Mouse (Mus musculus) spleen, adult 2 months (tissue): ENCODE results near the gene Ccnq. TPM values are rescaled to one million over a fixed set of nuclear protein-coding genes. Genes with fewer than 3 reads are reported as not detected.
A peak's percentile ranks its signal among the peaks of the same experiment; 100 is the strongest.

Experiments used
- DNase-seq, 2 experiments: peaks; one replicate each; pipeline versions ENCODE4 v3.0.0 to v3.0.0-alpha.2; 2012 to 2021; ENCODE audit warnings: low spot score in 2 of 2, low read depth in 1 of 2
- H3K27ac ChIP-seq: fragments of 200-500 bp; 2 replicates; pipeline ENCODE4 v1.5.1; 2012; ENCODE audit warnings: low read length, inconsistent platforms; ENCODE audit not compliant: insufficient read depth
- H3K27me3 ChIP-seq: fragments of 200-500 bp; 2 replicates; pipeline ENCODE4 v1.6.1; 2012; ENCODE audit warnings: mild to moderate bottlenecking, moderate library complexity, low read length, inconsistent platforms; ENCODE audit not compliant: control insufficient read depth, insufficient read depth
- H3K36me3 ChIP-seq: fragments of 200-500 bp; 2 replicates; pipeline ENCODE4 v1.6.1; 2012; ENCODE audit warnings: mild to moderate bottlenecking, low read length, inconsistent platforms; ENCODE audit not compliant: control insufficient read depth, insufficient read depth
- H3K4me1 ChIP-seq: fragments of 200-500 bp; 2 replicates; pipeline ENCODE4 v1.6.1; 2011; ENCODE audit warnings: inconsistent platforms; ENCODE audit not compliant: control insufficient read depth, insufficient read depth, insufficient read length
- H3K4me3 ChIP-seq: fragments of 200-500 bp; 2 replicates; pipeline ENCODE4 v1.5.1; 2011; ENCODE audit warnings: mild to moderate bottlenecking, inconsistent platforms; ENCODE audit not compliant: insufficient read depth, insufficient read length; ENCODE audit errors: extremely low read depth
- CTCF ChIP-seq: fragments of 200-500 bp; IDR thresholded peaks from 2 replicates; pipeline ENCODE4 v1.5.1; 2011; ENCODE audit warnings: mild to moderate bottlenecking, inconsistent platforms; ENCODE audit not compliant: insufficient read depth, insufficient read length, insufficient replicate concordance; ENCODE audit errors: extremely low read depth
- POLR2A ChIP-seq: fragments of 200-500 bp; IDR thresholded peaks from 2 replicates; pipeline ENCODE4 v1.6.1; 2011; ENCODE audit warnings: low read depth, low read length, inconsistent platforms
- WGBS: fragments of 180-500 bp; shearing (Covaris S2); methylation state at CpG from one replicate; pipeline ENCODE4 v1.1.7; 2018; 5-methylcytosine and 5-hydroxymethylcytosine counted together
- polyA plus RNA-seq: library from polyadenylated mRNA; depleted of rRNA; stranded (reverse); fragments of >200 nt; gene quantifications from 2 replicates; pipeline ENCODE4 v1.2.3, GENCODE M21; 2012

Ccnq gene
- polyA plus RNA-seq, 1 experiment: 38.0 TPM

DNA sequence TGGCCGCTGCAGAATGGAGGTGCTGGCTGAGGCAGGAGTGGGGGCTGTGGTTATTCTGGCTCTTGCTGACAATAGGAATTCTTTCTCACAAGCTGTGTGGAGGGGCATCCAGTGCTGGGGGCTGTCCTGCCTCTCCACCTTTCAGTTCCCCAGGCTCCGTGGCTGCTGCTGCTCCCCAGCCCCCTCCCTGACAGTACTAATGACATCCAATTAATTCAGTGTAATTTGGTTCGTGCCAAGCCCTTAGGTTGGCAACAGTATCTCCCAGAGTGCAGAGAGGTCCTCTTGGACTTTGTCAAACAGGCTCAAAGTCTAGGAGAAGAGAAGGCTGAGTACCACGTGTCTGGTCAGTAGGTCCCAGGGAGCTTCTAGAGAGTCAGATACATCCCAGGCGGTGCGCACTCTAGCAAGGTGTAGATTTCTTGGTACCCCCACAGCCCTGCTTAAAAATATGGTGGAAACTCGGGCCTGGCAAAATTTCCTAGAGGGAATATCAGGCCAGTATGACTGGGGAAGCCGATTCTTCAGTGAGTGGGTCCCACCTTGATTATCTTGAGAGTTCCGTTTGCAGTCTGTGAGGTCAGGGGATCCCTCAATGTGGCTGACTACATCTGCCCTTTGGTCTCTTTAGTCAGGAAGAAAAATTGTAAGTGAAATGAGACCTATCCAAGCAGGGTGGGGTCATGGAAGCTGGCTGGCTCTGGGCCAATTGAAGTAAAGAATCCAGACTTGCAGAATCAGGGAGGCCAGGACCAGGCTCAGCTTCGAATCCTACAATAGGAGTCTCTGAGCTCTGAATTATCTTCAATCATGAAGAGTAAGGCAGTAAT is 26.5 kb upstream of the Ccnq start:
- WGBS: 89% methylated on average over 10 of the region's 10 CpGs
- Histone ChIP-seq H3K27ac (no peak overlapping the region), H3K4me3 (no peak overlapping the region), H3K27me3 (no peaks in the 10 kb centered on the region), H3K36me3 (no peaks in the 10 kb centered on the region), H3K4me1 (no peaks in the 10 kb centered on the region; the same call in 1 of the 2 replicates)
- DNase-seq: no peak
- no peak for TF ChIP-seq POLR2A
- no peak for TF ChIP-seq CTCF

DNA sequence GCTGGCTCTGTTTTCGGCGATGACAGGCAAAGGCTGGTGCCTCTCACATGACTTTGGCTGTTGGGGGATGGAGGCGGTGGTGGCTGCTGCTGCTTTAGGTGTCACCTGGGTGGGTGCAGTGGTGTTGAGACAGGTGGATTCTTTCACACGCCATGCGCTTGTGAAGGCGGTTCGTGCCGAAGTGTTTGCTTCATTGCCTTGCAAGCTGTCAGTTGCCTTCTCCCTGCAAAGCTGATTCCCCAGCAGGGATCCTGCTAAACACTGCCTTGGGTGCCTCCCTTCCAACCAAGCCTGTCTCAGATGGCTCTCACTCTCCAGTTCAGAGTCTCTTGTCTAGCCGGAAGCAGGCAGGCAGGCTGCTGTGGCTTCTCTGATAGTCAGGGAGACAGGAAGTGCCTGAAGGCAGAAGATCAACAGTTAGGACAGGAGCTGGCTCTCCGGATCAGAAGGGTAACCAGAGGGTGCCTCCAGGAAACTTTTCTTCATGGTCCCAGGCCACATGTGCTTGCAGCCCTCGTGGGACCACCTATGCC is 20.3 kb upstream of the Ccnq start:
- Histone ChIP-seq H3K36me3 (no peaks in the 10 kb centered on the region), H3K4me1 (peaks cover 6% of the 10 kb centered on the region; the same call in 1 of the 2 replicates), H3K27ac (peak overlapping the region; percentile 64), H3K4me3 (peak overlapping the region; percentile 10; the same call in 1 of the 2 replicates), H3K27me3 (no peaks in the 10 kb centered on the region)
- no peak for DNase-seq
- TF ChIP-seq CTCF (no peak), POLR2A (no peak)
- WGBS: 37% methylated on average over 11 of the region's 11 CpGs

DNA sequence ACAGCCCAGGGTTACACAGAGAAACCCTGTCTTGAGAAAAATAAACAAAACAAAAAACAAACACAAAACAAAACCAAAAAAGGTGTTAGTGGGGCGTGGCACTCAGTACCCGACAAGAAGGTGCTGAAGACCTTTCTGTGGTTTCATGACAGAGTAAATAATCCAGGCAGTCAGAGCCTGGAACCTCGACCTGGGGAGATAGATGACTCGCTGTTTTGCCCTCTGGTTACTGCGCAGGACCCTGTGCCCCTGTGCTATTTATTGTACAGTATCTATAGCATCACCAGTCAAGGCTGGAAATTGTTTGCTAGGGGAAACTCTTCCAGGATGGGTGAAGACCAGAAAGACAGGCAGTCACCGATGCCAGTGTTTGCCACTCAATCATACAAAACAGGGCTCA is 18.9 kb upstream of the Ccnq start:
- H3K36me3 ChIP-seq: no peaks in the 10 kb centered on the region
- H3K27me3 ChIP-seq: no peaks in the 10 kb centered on the region
- WGBS: 65% methylated on average over 6 of the region's 6 CpGs
- no peak overlapping the region for H3K27ac ChIP-seq
- H3K4me1 ChIP-seq: peaks cover 10% of the 10 kb centered on the region; the same call in 1 of the 2 replicates
- no peak overlapping the region for H3K4me3 ChIP-seq
- no peak for TF ChIP-seq CTCF
- TF ChIP-seq POLR2A: no peak
- no peak for DNase-seq

DNA sequence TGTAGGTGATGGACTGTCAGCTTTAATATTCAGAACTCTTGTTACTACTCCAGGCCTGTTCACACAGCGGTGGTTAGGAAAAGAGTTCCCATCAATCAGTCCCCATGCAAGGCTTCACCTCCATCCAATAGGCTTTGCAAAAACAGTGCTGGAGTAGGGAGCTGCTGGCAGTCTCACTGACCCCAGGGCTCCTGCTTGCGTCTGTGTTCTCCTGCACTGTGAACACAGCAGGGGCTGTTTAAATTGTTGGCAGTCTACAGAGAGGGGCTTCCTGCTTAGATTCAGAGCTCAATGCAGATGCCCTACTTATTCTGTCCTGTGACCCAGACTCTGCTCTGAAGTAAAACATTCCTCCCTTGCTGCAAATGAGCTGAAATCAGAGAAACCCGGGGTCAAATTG is 17.2 kb upstream of the Ccnq start:
- no peak for TF ChIP-seq POLR2A
- no peak for TF ChIP-seq CTCF
- Histone ChIP-seq H3K4me3 (no peak overlapping the region), H3K4me1 (peaks cover 10% of the 10 kb centered on the region; the same call in 1 of the 2 replicates), H3K36me3 (no peaks in the 10 kb centered on the region), H3K27ac (no peak overlapping the region), H3K27me3 (no peaks in the 10 kb centered on the region)
- 93% methylated on average over 3 of the region's 3 CpGs for WGBS
- no peak for DNase-seq

DNA sequence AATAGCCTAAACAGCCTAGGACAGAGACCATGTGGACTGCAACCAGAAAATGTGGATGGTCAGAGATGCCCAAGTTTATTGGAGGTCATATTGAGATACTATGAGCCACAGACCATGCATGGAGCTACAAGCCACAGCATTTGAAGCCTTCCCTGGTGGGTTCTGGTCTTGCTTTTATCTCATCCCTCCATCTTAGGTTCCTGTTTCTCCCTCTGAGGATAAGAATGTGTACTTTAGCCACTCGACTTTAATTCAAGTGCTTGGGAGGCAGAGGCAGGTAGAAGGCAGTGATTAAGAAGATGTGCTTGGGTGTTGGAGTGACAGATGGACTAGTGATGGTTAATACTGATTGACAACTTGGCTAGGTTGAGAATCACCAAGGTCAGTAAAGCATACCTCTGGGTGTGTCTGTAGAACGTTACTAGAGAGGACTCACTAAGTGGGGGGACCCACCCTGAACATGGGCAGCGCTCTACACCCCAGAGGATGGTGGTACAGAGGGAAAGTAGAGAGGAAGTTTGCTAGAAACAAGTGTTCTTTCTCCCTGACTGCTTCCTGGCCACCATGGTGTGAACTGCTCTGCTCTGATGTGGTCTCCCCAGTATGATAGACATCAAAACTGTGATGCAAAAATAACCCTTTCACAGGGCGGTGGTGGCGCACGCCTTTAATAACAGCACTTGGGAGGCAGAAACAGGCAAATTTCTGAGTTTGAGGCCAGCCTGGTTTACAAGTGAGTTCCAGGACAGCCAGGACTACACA is 14.7 kb upstream of the Ccnq start:
- WGBS: 47% methylated on average over 6 of the region's 6 CpGs
- Histone ChIP-seq H3K27ac (no peak overlapping the region), H3K4me1 (0 out of 2 replicates have a peak, but pooled peaks cover 5% of the 10 kb centered on the region), H3K4me3 (no peak overlapping the region), H3K27me3 (no peaks in the 10 kb centered on the region), H3K36me3 (no peaks in the 10 kb centered on the region)
- DNase-seq: peak in 1 of 2 experiments; percentile 19
- TF ChIP-seq POLR2A: no peak
- TF ChIP-seq CTCF: no peak

DNA sequence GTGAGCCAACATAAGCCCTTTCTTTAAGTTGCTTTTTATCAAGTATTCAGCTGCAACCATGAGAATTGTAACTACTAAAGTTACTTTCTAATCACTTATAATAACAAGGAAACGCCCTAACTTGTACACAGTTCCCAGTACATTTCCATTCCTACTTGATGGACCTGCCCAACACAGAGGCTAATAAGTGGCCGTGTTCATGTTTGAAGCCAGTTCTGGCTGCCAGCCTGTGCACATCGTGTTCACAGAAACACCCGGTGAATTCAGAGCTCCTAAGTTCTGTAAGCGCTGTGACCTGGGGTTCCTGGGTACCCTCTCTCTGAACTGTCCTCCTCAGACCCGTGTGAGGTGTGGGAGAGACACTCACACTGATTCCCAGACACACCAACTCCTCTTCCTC is 13.3 kb upstream of the Ccnq start:
- DNase-seq: no peak
- TF ChIP-seq POLR2A: no peak
- TF ChIP-seq CTCF: no peak
- H3K27me3 ChIP-seq: no peaks in the 10 kb centered on the region
- no peak overlapping the region for H3K4me3 ChIP-seq
- H3K27ac ChIP-seq: no peak overlapping the region
- WGBS: 86% methylated on average over 6 of the region's 6 CpGs
- no peaks in the 10 kb centered on the region for H3K36me3 ChIP-seq
- 0 out of 2 replicates have a peak, but pooled peaks cover 5% of the 10 kb centered on the region for H3K4me1 ChIP-seq
